Mouse (Mus musculus): Measurements from ENCODE around the gene Zcwpw1.
"Not testable (repeated sequence)": the region's sequence is repeated elsewhere in the genome, so short reads cannot be mapped to it uniquely, and the experiment has no call there.

- not testable (repeated sequence) for TF ChIP-seq CTCF (IDR thresholded peaks at IDR 0.05; ENCODE audit: borderline replicate concordance, insufficient read depth, low read length); POLR2A (IDR thresholded peaks at IDR 0.05; ENCODE audit: low read depth, low read length)
These were observed 70.5 kb downstream of the Zcwpw1 start, which contains the start of gene Pilrb1 for GRCm38 (mm10) chr5:137857960-137858710.

All from embryonic fibroblast, embryonic 13.5 days (primary cell).